Mouse (Mus musculus) testis, adult 2 months (tissue): ENCODE measurements around the gene Etv1.

ENCODE experiments used
- CTCF ChIP-seq: fragments of 200-500 bp; IDR thresholded peaks from 2 replicates; pipeline ENCODE4 v1.5.1; 2012; ENCODE audit warnings: low read depth, mild to moderate bottlenecking, inconsistent platforms, low read length, moderate library complexity; ENCODE audit not compliant: control insufficient read depth, insufficient read depth, insufficient replicate concordance
- POLR2A ChIP-seq: fragments of 200-500 bp; IDR thresholded peaks from 2 replicates; pipeline ENCODE4 v1.6.1; 2012; ENCODE audit warnings: low read depth, mild to moderate bottlenecking, inconsistent platforms, low read length, moderate library complexity; ENCODE audit not compliant: control insufficient read depth

DNA sequence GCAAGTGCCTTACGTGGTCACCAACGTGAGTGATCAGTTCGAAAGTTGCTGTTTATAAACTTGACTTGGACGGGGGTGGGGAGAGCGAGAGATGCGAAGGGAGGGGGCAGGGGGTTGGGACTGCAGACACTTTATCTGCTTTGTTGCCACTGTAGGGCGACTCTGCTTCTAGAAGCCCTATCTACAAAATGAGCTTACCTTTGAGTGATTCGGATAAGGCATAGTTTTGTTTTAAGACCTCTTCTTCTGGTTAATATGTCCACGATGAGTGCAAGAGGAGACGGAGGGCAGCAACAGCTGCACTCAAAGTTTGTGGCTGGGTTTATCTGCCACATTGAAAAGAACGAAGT lies 1.8 kb downstream of the Etv1 start:
- no peak for TF ChIP-seq POLR2A
- TF ChIP-seq CTCF: no peak
